Mouse (Mus musculus) left cerebral cortex, adult 18-20 months (tissue): Measurements from ENCODE around the gene Sspn. TPM values are rescaled to one million over a fixed set of nuclear protein-coding genes. Genes with fewer than 3 reads are reported as not detected.

ENCODE experiments used
- DNase-seq, 2 experiments: peaks; one replicate each; pipeline ENCODE4 v3.0.0; 2021 to 2022; ENCODE audit warnings: low spot score in 2 of 2, mixed read lengths in 1 of 2
- long read RNA-seq, 2 experiments: library from polyadenylated mRNA; stranded (forward); transcript quantifications; one replicate each; pipeline ENCODE4 v2.0.0; 2021
- total RNA-seq, 2 experiments: library from RNA; stranded (reverse); gene quantifications; 2 replicates each; pipeline ENCODE4 v1.2.3; 2021

Gene Sspn
- 1 to 10 TPM; 4.5 to 4.6 TPM for total RNA-seq
- long read RNA-seq, experiment 1, full-length matches to known transcripts: 2 of 4 reads
- long read RNA-seq, experiment 1, partial matches to known transcripts: 2 of 4 reads
- long read RNA-seq, experiment 1, other reads (novel, unspliced or antisense): 0 of 4 reads
- long read RNA-seq, experiment 2, partial matches to known transcripts: 0 of 1 reads
- long read RNA-seq, experiment 2, other reads (novel, unspliced or antisense): 1 of 1 reads

- DNase-seq: no peak
Observed at GRCm38 (mm10) chr6:145931341-145931740, at the start of gene Sspn. Sspn (plus strand) TSS chr6:145931641.

- DNase-seq: no peak
Observed at GRCm38 (mm10) chr6:145883010-145883409, 48.4 kb upstream of the Sspn start.

DNA sequence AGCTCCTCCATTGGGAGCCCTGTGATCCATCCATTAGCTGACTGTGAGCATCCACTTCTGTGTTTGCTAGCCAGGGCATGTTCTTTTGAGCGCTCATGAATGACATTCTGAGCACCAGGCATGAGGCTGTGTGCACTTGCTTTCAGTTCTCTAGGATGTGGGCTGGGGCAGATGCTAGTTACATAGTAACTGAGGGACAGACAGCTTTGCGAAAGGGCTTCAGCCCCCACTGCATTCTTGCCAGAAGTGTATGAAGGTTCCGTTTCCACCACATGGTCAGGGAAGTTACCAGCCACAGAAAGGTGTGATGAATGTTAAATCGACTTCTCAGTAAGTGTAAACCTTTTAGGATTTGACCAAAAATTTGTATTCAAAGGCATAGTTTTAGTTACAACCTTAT lies 47.8 kb upstream of the Sspn start:
- DNase-seq: no peak

DNA sequence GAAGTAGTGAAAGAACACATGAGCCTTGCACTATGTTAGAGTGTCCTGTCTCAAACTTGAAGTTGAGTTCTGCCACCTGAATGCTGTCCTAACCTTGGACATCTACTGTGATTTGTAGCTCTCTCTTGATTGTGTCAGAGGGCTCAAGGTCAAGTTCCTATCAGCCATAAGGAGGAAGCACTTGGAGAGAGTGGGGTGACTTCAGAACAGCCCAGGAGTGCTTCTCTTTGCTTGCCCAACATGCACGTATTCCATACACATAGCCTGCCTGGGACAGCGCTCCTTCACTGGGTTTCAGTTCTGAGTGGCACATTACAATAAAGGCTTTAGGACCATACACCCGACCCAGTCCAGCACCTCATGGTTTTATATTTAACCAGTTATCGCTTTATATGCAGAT lies 46.4 kb upstream of the Sspn start:
- no peak for DNase-seq

- no peak for DNase-seq
Observed at GRCm38 (mm10) chr6:145886277-145886676, 45.2 kb upstream of the Sspn start.

GRCm38 (mm10) chr6:145887719-145888118 lies 43.7 kb upstream of the Sspn start:
- no peak for DNase-seq

- DNase-seq: no peak
Observed at GRCm38 (mm10) chr6:145891951-145892350, 39.5 kb upstream of the Sspn start.

GRCm38 (mm10) chr6:145892381-145893265 lies 38.8 kb upstream of the Sspn start:
- no peak for DNase-seq

- DNase-seq: no peak
Observed at GRCm38 (mm10) chr6:145893366-145894021, 37.9 kb upstream of the Sspn start.

DNA sequence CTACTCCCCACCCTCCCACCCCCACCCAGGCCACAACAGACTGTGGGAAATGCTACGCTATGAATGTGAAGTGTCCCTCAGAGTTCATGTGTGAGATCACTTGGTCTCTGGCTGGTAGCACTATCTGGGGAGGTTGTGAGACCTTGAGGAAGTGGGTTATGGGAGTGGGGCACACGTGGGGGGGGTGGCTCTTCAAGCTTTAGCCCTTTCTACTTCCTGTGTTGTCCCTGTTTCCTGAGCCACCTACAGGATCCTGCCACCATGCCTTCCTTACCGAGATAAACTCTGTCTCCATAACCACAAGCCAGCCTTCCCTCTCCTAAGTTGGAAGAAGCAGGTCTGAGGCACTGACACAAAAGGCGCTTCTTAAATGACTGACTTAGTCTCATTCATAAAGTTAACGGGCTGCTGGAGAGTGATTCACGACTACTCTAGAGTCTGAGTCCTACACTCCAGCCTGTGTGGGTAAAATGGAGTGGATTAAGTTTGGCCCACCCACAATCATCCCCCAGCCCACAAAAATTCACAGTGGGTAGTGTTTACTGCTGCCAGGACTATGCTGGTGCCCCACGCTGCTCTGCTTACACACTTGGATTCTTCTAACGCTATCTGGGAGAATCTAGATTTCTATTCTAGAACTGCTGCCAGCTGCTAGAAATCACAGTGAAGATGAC lies 36.6 kb upstream of the Sspn start:
- no peak for DNase-seq

DNA sequence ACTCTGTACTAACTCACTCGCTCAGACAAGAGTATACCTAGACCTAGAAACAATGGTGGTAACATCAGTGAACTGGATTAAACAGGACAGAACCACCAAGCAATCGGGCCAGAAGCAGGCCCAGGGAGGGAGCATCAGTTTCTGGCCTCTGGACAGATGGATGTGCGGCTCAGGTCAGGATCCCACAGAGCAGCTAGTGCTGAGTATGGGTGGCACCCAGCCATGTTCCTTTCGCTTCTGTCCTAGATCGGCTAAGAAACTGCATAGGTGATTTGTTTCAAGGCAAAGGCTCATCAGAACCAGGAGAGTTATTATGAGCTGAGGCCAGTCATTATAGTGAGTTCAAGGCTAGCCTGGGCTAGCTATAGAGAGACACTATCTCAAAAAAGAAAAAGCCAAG lies 27.3 kb upstream of the Sspn start:
- DNase-seq: no peak

DNA sequence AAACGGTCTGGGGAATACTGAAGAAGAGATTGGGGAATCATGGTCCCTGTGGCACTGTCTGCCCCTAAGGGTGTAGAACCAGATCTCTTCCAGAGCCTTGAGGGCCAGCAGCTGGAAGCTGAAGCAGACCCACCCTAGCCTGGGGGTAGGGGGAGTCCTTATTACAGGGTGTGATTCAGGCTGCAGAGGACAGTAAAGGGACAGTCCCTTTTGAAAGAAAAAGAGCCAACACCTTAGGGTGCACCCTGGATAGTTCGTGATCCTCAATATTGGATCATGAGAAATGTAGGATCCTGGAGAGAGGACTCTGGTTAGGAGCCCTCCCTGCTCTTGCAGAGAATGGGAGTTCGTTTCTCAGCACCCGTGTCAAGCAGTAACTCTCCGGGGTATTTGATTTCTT lies 26.8 kb upstream of the Sspn start:
- DNase-seq: no peak

- no peak for DNase-seq
Observed at GRCm38 (mm10) chr6:145906096-145906890, 25.1 kb upstream of the Sspn start.

DNA sequence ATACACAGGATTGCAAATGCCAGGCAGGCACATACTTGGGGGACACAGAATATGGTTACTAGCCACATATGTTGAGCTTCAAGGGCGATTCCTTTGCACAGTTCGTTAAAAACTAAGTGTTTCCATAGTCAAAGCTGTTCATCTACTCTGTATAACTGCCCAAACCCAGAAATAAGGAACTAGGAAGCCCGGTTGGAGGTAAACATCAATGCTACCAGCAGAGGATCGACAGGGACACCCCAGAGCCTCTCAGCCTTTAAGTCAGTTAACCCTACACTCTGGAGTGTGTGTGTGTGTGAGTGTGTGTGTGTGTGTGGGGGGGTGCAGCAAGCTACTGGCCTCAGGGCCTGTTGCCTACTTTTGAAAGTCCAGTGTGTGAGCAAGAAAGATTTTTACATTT lies 21.5 kb upstream of the Sspn start:
- DNase-seq: no peak

GRCm38 (mm10) chr6:145910469-145911426 lies 20.7 kb upstream of the Sspn start:
- DNase-seq: no peak

DNA sequence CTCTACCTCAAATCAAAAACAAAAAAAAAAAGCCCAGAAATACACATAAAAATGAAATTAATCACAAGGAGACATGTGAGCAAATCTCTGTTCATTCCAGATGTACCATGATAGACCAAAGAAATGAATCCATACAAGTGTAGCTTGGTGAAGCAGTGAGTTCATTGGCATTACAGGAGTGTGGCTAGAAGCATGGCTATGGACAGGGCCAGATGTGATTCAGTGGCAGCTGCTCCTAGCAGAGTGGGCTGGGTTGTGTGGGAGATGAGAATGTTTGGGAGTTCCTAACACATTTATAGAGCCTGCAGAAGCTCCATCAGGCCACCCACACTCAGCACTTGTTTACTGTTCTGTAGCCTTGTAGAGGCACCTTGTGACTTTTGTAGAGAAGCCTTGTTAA lies 19.2 kb upstream of the Sspn start:
- no peak for DNase-seq

GRCm38 (mm10) chr6:145915435-145915834 lies 16.0 kb upstream of the Sspn start:
- no peak for DNase-seq

- DNase-seq: no peak
Observed at GRCm38 (mm10) chr6:145916401-145916800, 15.0 kb upstream of the Sspn start.

DNA sequence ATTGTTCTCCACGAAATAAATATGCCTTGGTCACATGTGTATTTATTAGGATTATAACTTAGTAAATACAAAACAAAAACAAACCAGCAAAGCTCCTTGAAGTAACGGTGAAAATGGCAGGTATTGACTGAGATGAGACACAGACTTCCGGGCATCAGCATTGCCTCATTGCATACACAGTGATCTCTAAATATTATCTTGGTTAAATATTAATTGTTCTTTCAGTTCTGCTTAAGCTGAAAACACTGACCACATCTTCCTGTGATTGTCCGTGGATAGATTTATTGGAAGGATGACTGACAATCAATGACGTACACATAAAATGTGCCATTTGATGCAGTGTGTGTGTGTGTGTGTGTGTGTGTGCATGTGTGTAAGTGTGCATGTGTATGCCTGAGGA lies 13.2 kb upstream of the Sspn start:
- DNase-seq: no peak

GRCm38 (mm10) chr6:145923594-145923993 lies 7.8 kb upstream of the Sspn start:
- no peak for DNase-seq
